8 mouse cellular contexts compared by ENCODE assay signal in genomic region chr8:71627265-71628099, GRCm38 (mm10). TPM values are rescaled to one million over a fixed set of nuclear protein-coding genes. Genes with fewer than 3 reads are reported as not detected.
DNase-seq lines count a peak whose midpoint lies in the region; ATAC-seq and TF ChIP-seq lines count a peak whose summit lies in the region.

No protein-coding gene starts in this region.

- H3K79me2 ChIP-seq in MEL (ENCODE audit: control insufficient read depth, insufficient read depth, low read length, poor library complexity) = no peaks in the 10 kb centered on the region; the same call in 1 of the 2 replicates

- ATAC-seq in kidney, embryonic 15.5 days (replicated peaks; ENCODE audit: low FRiP score) = no peak
- no peak for ATAC-seq in lung, embryonic 14.5 days (ENCODE audit: insufficient read depth)
- ATAC-seq in CD4-positive, CD25-positive, alpha-beta regulatory T cell, adult 4 months = no peak

- H3K9me3 ChIP-seq in kidney, embryonic 15.5 days (replicated peaks) = peaks cover 12% of the 10 kb centered on the region
- no peaks in the 10 kb centered on the region for H3K9me3 ChIP-seq in MEL (replicated peaks; ENCODE audit: insufficient read depth, low read length)
- H3K9me3 ChIP-seq in heart, embryonic 10.5 days = peaks cover 17% of the 10 kb centered on the region
- peaks cover 7% of the 10 kb centered on the region for H3K9me3 ChIP-seq in lung, embryonic 14.5 days (ENCODE audit: low read depth, low read length)

- no peak for TF ChIP-seq POLR2A in MEL (IDR thresholded peaks at IDR 0.05; ENCODE audit: control insufficient read depth in 1 of 2, insufficient read depth in 1 of 2, low read depth in 1 of 2, low read length in 2 of 2, poor library complexity in 1 of 2)

- TF ChIP-seq EP300 in MEL (IDR thresholded peaks at IDR 0.05; ENCODE audit: low read depth in 1 of 2, low read length in 2 of 2) = no peak

- H3K27ac ChIP-seq in kidney, embryonic 15.5 days = peak overlapping the region; percentile 65
- H3K27ac ChIP-seq in MEL (ENCODE audit: control insufficient read depth, low read depth, low read length) = no peak overlapping the region
- peak overlapping the region; percentile 87; the same call in 1 of the 2 replicates for H3K27ac ChIP-seq in heart, embryonic 10.5 days
- H3K27ac ChIP-seq in lung, embryonic 14.5 days (ENCODE audit: low read depth) = peak overlapping the region; percentile 78

- H3K36me3 ChIP-seq in kidney, embryonic 15.5 days = peaks cover 44% of the 10 kb centered on the region
- H3K36me3 ChIP-seq in MEL (ENCODE audit: control insufficient read depth in 1 of 2, insufficient read depth in 2 of 2, low read length in 2 of 2) = peaks cover 3 to 9% of the 10 kb centered on the region in 2 experiments; a peak in 3 of 4 replicates
- H3K36me3 ChIP-seq in heart, embryonic 10.5 days = peaks cover 35% of the 10 kb centered on the region
- H3K36me3 ChIP-seq in lung, embryonic 14.5 days (ENCODE audit: insufficient read depth) = peaks cover 39% of the 10 kb centered on the region

- no peak overlapping the region for H3K4me3 ChIP-seq in kidney, embryonic 15.5 days (replicated peaks)
- H3K4me3 ChIP-seq in MEL (ENCODE audit: control insufficient read depth in 1 of 2, insufficient read depth in 1 of 2, low read depth in 2 of 2, low read length in 2 of 2) = no peak overlapping the region
- H3K4me3 ChIP-seq in heart, embryonic 10.5 days = peak overlapping the region; percentile 8; the same call in 1 of the 2 replicates
- H3K4me3 ChIP-seq in lung, embryonic 14.5 days (ENCODE audit: low read depth, low read length) = no peak overlapping the region

- no peak overlapping the region for H3K9ac ChIP-seq in kidney, embryonic 15.5 days
- no peak overlapping the region for H3K9ac ChIP-seq in MEL (ENCODE audit: control insufficient read depth, low read depth, low read length, poor library complexity, severe bottlenecking)
- no peak overlapping the region for H3K9ac ChIP-seq in lung, embryonic 14.5 days

- H3K4me1 ChIP-seq in kidney, embryonic 15.5 days = peaks cover 31% of the 10 kb centered on the region
- H3K4me1 ChIP-seq in MEL (ENCODE audit: control insufficient read depth in 1 of 2, insufficient read depth in 2 of 2, low read length in 2 of 2) = peaks cover 2 to 29% of the 10 kb centered on the region in 2 experiments; a peak in 3 of 4 replicates
- H3K4me1 ChIP-seq in heart, embryonic 10.5 days = peaks cover 33% of the 10 kb centered on the region
- H3K4me1 ChIP-seq in lung, embryonic 14.5 days (ENCODE audit: insufficient read depth) = peaks cover 10% of the 10 kb centered on the region

- TF ChIP-seq CTCF in MEL (IDR thresholded peaks at IDR 0.05 in 2 of 3, conservative IDR thresholded peaks at IDR 0.05 in 1 of 3; ENCODE audit: control insufficient read depth in 1 of 3, insufficient read depth in 1 of 3, low read depth in 2 of 3, low read length in 3 of 3, poor library complexity in 1 of 3, severe bottlenecking in 1 of 3) = no peak
- TF ChIP-seq CTCF in lung, embryonic 14.5 days (IDR thresholded peaks at IDR 0.05; ENCODE audit: low read depth) = no peak

- H3K4me2 ChIP-seq in kidney, embryonic 15.5 days = no peak overlapping the region
- H3K4me2 ChIP-seq in lung, embryonic 14.5 days = peak overlapping the region; percentile 16; the same call in 1 of the 2 replicates

- 42% methylated on average over 9 of the region's 9 CpGs for WGBS in kidney, embryonic 15.5 days
- WGBS in heart, embryonic 10.5 days = 48% methylated on average over 9 of the region's 9 CpGs
- WGBS in lung, embryonic 14.5 days = 38% methylated on average over 9 of the region's 9 CpGs

- H3K27me3 ChIP-seq in kidney, embryonic 15.5 days = peaks cover 20% of the 10 kb centered on the region
- no peaks in the 10 kb centered on the region for H3K27me3 ChIP-seq in MEL (ENCODE audit: control insufficient read depth in 1 of 2, insufficient read depth in 2 of 2, low read length in 2 of 2)
- H3K27me3 ChIP-seq in heart, embryonic 10.5 days (ENCODE audit: insufficient read depth, poor library complexity, severe bottlenecking) = peaks cover 30% of the 10 kb centered on the region
- H3K27me3 ChIP-seq in lung, embryonic 14.5 days (ENCODE audit: insufficient read depth, low read length) = no peaks in the 10 kb centered on the region; the same call in 1 of the 2 replicates

- TF ChIP-seq RAD21 in MEL (IDR thresholded peaks at IDR 0.05; ENCODE audit: low read depth, low read length) = no peak

- DNase-seq in kidney, adult 8-10 months = no peak
- DNase-seq in MEL (ENCODE audit: low read depth, low spot score) (peak; percentile 14), MN1 (ENCODE audit: low spot score) (no peak)
- no peak for DNase-seq in heart, embryonic 10.5 days (ENCODE audit: low spot score)
- peak; percentile 24 for DNase-seq in lung, embryonic 14.5 days
- no peak for DNase-seq in cerebellum, adult 9-11 months

TF ChIP-seq in MEL, 35 proteins besides CTCF, POLR2A, EP300 and RAD21 (continues in another document):
- TF ChIP-seq ZKSCAN1 (IDR thresholded peaks at IDR 0.05; ENCODE audit: low read depth, low read length) = no peak
- no peak for TF ChIP-seq MYB (IDR thresholded peaks at IDR 0.05; ENCODE audit: low read depth, low read length)
- TF ChIP-seq MAZ (IDR thresholded peaks at IDR 0.05; ENCODE audit: low read depth, low read length) = no peak
- no peak for TF ChIP-seq JUND (IDR thresholded peaks at IDR 0.05; ENCODE audit: low read depth, low read length)
- no peak for TF ChIP-seq CHD2 (IDR thresholded peaks at IDR 0.05; ENCODE audit: low read length)
- TF ChIP-seq POLR2AphosphoS2 (IDR thresholded peaks at IDR 0.05; ENCODE audit: low read length) = no peak
- TF ChIP-seq SMC3 (IDR thresholded peaks at IDR 0.05; ENCODE audit: low read depth, low read length) = no peak
- no peak for TF ChIP-seq E2F4 (IDR thresholded peaks at IDR 0.05; ENCODE audit: borderline replicate concordance, low read depth, low read length)
- TF ChIP-seq UBTF (IDR thresholded peaks at IDR 0.05; ENCODE audit: borderline replicate concordance, insufficient read depth, low read depth, low read length) = no peak
- TF ChIP-seq HCFC1 (IDR thresholded peaks at IDR 0.05; ENCODE audit: low read depth, low read length) = no peak
- no peak for TF ChIP-seq RCOR1 (IDR thresholded peaks at IDR 0.05; ENCODE audit: low read depth, low read length)
- no peak for TF ChIP-seq ELF1 (IDR thresholded peaks at IDR 0.05; ENCODE audit: low read depth, low read length)
- no peak for TF ChIP-seq USF2 (IDR thresholded peaks at IDR 0.05; ENCODE audit: borderline replicate concordance in 1 of 2, insufficient read depth in 1 of 2, low read depth in 1 of 2, low read length in 2 of 2)

RNA-seq across cellular contexts. Expression of gene Colgalt1, which starts 16.7 kb away (rescaled TPM):
- 67.7 and 78.0 TPM in 2 replicates for polyA plus RNA-seq in kidney, embryonic 15.5 days (2015; fragmentation: Nextera tagmentation; extraction: Ambion mirVana)
- 37.8 and 50.9 TPM in 2 replicates for total RNA-seq in MEL (2012; rRNA removed)
- 100 to 1,000 TPM in 1 of 2 experiments, 10 to 100 TPM in 1; 59.0 to 102 TPM for polyA plus RNA-seq in MEL (2012; ENCODE audit: insufficient read depth in 1 of 2, insufficient read length in 2 of 2, low read depth in 1 of 2, low replicate concordance in 2 of 2, missing spikeins in 1 of 2)
- polyA plus RNA-seq in heart, embryonic 10.5 days (2016; fragmentation: Nextera tagmentation; extraction: Ambion mirVana) = 54.4 and 60.5 TPM in 2 replicates
- polyA plus RNA-seq in lung, embryonic 14.5 days (2014; fragmentation: Nextera tagmentation; extraction: Ambion mirVana) = 87.5 and 90.5 TPM in 2 replicates
- polyA plus RNA-seq in CD4-positive, CD25-positive, alpha-beta regulatory T cell, adult 4 months (2017; shearing (Covaris generic)) = 10 to 100 TPM; 10.8 to 12.2 TPM

RNA-seq across cellular contexts. Expression of gene Fam129c, which starts 30.0 kb away (rescaled TPM):
- polyA plus RNA-seq in kidney, embryonic 15.5 days (2015; fragmentation: Nextera tagmentation; extraction: Ambion mirVana) = 4.7 and 5.6 TPM in 2 replicates
- 3.8 and 7.6 TPM in 2 replicates for total RNA-seq in MEL (2012; rRNA removed)
- 1 to 10 TPM in 1 of 2 experiments, not detected in 1; 8.3 TPM for polyA plus RNA-seq in MEL (2012; ENCODE audit: insufficient read depth in 1 of 2, insufficient read length in 2 of 2, low read depth in 1 of 2, low replicate concordance in 2 of 2, missing spikeins in 1 of 2)
- 1.6 and 3.6 TPM in 2 replicates for polyA plus RNA-seq in heart, embryonic 10.5 days (2016; fragmentation: Nextera tagmentation; extraction: Ambion mirVana)
- polyA plus RNA-seq in lung, embryonic 14.5 days (2014; fragmentation: Nextera tagmentation; extraction: Ambion mirVana) = 2.4 and 4.6 TPM in 2 replicates
- polyA plus RNA-seq in CD4-positive, CD25-positive, alpha-beta regulatory T cell, adult 4 months (2017; shearing (Covaris generic)) = 1 to 10 TPM; 3.0 to 3.6 TPM

RNA-seq across cellular contexts. Expression of gene Pgls, which starts 35.5 kb away (rescaled TPM):
- polyA plus RNA-seq in kidney, embryonic 15.5 days (2015; fragmentation: Nextera tagmentation; extraction: Ambion mirVana) = 232 and 247 TPM in 2 replicates
- 219 and 257 TPM in 2 replicates for total RNA-seq in MEL (2012; rRNA removed)
- polyA plus RNA-seq in MEL (2012; ENCODE audit: insufficient read depth in 1 of 2, insufficient read length in 2 of 2, low read depth in 1 of 2, low replicate concordance in 2 of 2, missing spikeins in 1 of 2) = 100 to 1,000 TPM in 1 of 2 experiments, not detected in 1; 225 TPM
- polyA plus RNA-seq in heart, embryonic 10.5 days (2016; fragmentation: Nextera tagmentation; extraction: Ambion mirVana) = 195 and 228 TPM in 2 replicates
- 251 and 253 TPM in 2 replicates for polyA plus RNA-seq in lung, embryonic 14.5 days (2014; fragmentation: Nextera tagmentation; extraction: Ambion mirVana)
- polyA plus RNA-seq in CD4-positive, CD25-positive, alpha-beta regulatory T cell, adult 4 months (2017; shearing (Covaris generic)) = 10 to 100 TPM; 51.5 to 53.4 TPM

RNA-seq across cellular contexts. Expression of gene Unc13a, which starts 44.1 kb away (rescaled TPM):
- polyA plus RNA-seq in kidney, embryonic 15.5 days (2015; fragmentation: Nextera tagmentation; extraction: Ambion mirVana) = 0.80 and 1.2 TPM in 2 replicates
- total RNA-seq in MEL (2012; rRNA removed) = 0.81 and 0.92 TPM in 2 replicates
- 1 to 10 TPM in 1 of 2 experiments, not detected in 1; 3.6 TPM for polyA plus RNA-seq in MEL (2012; ENCODE audit: insufficient read depth in 1 of 2, insufficient read length in 2 of 2, low read depth in 1 of 2, low replicate concordance in 2 of 2, missing spikeins in 1 of 2)
- 0.31 and 0.48 TPM in 2 replicates for polyA plus RNA-seq in heart, embryonic 10.5 days (2016; fragmentation: Nextera tagmentation; extraction: Ambion mirVana)
- 0.46 and 0.64 TPM in 2 replicates for polyA plus RNA-seq in lung, embryonic 14.5 days (2014; fragmentation: Nextera tagmentation; extraction: Ambion mirVana)
- under 1 TPM; 0.47 to 0.50 TPM for polyA plus RNA-seq in CD4-positive, CD25-positive, alpha-beta regulatory T cell, adult 4 months (2017; shearing (Covaris generic))

RNA-seq across cellular contexts. Expression of gene Jak3, which starts 48.6 kb away (rescaled TPM):
- polyA plus RNA-seq in kidney, embryonic 15.5 days (2015; fragmentation: Nextera tagmentation; extraction: Ambion mirVana) = 6.3 and 7.2 TPM in 2 replicates
- 4.2 and 5.1 TPM in 2 replicates for total RNA-seq in MEL (2012; rRNA removed)
- 10 to 100 TPM in 1 of 2 experiments, not detected in 1; 12.4 TPM for polyA plus RNA-seq in MEL (2012; ENCODE audit: insufficient read depth in 1 of 2, insufficient read length in 2 of 2, low read depth in 1 of 2, low replicate concordance in 2 of 2, missing spikeins in 1 of 2)
- 6.7 and 9.7 TPM in 2 replicates for polyA plus RNA-seq in heart, embryonic 10.5 days (2016; fragmentation: Nextera tagmentation; extraction: Ambion mirVana)
- polyA plus RNA-seq in lung, embryonic 14.5 days (2014; fragmentation: Nextera tagmentation; extraction: Ambion mirVana) = 7.2 and 7.8 TPM in 2 replicates
- polyA plus RNA-seq in CD4-positive, CD25-positive, alpha-beta regulatory T cell, adult 4 months (2017; shearing (Covaris generic)) = 10 to 100 TPM; 21.2 TPM

Comparison
In these comparisons a context has a peak if more than half of its experiments do, and no peak if none do; other contexts are left out.
1. DNase-seq: peak in MEL (single experiment) and lung, embryonic 14.5 days (single experiment); none in kidney, adult 8-10 months (0 of 2), heart, embryonic 10.5 days (single experiment), cerebellum, adult 9-11 months (single experiment) and MN1 (single experiment).